Mouse (Mus musculus): ENCODE results near the gene BC030867. TPM values are rescaled to one million over a fixed set of nuclear protein-coding genes. Genes with fewer than 3 reads are reported as not detected.

Gene BC030867
- total and polyA plus RNA-seq, 3 experiments, result 20.0 to 51.7 (median 36.2) TPM

GRCm38 (mm10) chr11:102230006-102230741 is 18.5 kb upstream of the BC030867 start, which contains the start of gene Hdac5:
Gene Hdac5, minus strand, starts transcription at chr11:102230166.
- peaks cover 0 to 6% of the 10 kb centered on the region in 2 experiments; a peak in 1 of 4 replicates for H3K27me3 ChIP-seq (ENCODE audit: control insufficient read depth in 1 of 2, insufficient read depth in 2 of 2, low read length in 2 of 2)
- H3K9me3 ChIP-seq (replicated peaks; ENCODE audit: insufficient read depth, low read length), result no peaks in the 10 kb centered on the region
- peak within 1 kb of the TSS; percentile 74 for H3K27ac ChIP-seq (ENCODE audit: control insufficient read depth, low read depth, low read length)
- peak within 1 kb of the TSS; percentile 74 for H3K9ac ChIP-seq (ENCODE audit: control insufficient read depth, low read depth, low read length, poor library complexity, severe bottlenecking)
- TF ChIP-seq MEF2A (IDR thresholded peaks at IDR 0.05; ENCODE audit: extremely low read depth, insufficient replicate concordance, low read depth, low read length, poor library complexity, severe bottlenecking), result peak; percentile 100
- TF ChIP-seq MAZ (IDR thresholded peaks at IDR 0.05; ENCODE audit: low read depth, low read length), result peak; percentile 92
- TF ChIP-seq POLR2AphosphoS5 (IDR thresholded peaks at IDR 0.05; ENCODE audit: borderline replicate concordance, low read depth, low read length), result no peak
- TF ChIP-seq ZMIZ1 (IDR thresholded peaks at IDR 0.05; ENCODE audit: low read depth, low read length), result no peak; the same call in 1 of the 2 replicates
- peak; percentile 24; the same call in 1 of the 2 replicates for TF ChIP-seq POLR2AphosphoS2 (IDR thresholded peaks at IDR 0.05; ENCODE audit: low read length)
- peak; percentile 52; the same call in 1 of the 2 replicates for TF ChIP-seq GABPA (IDR thresholded peaks at IDR 0.05; ENCODE audit: low read depth, low read length)
- TF ChIP-seq EP300 (IDR thresholded peaks at IDR 0.05; ENCODE audit: low read depth in 1 of 2, low read length in 2 of 2), result peak in 1 of 2 experiments; percentile 63; a peak in 3 of 4 replicates
- TF ChIP-seq RCOR1 (IDR thresholded peaks at IDR 0.05; ENCODE audit: low read depth, low read length), result peak; percentile 35; the same call in 1 of the 2 replicates
- TF ChIP-seq MYC (IDR thresholded peaks at IDR 0.05; ENCODE audit: low read depth, low read length), result no peak; the same call in 1 of the 2 replicates
- TF ChIP-seq MXI1 (IDR thresholded peaks at IDR 0.05; ENCODE audit: low read depth, low read length), result peak; percentile 75
- TF ChIP-seq USF2 (IDR thresholded peaks at IDR 0.05; ENCODE audit: borderline replicate concordance in 1 of 2, insufficient read depth in 1 of 2, low read depth in 1 of 2, low read length in 2 of 2), result peak; percentile 82 to 96
- peak; percentile 22; the same call in 1 of the 2 replicates for TF ChIP-seq MAFK (IDR thresholded peaks at IDR 0.05; ENCODE audit: borderline replicate concordance, low read depth, low read length)
- TF ChIP-seq MAX (IDR thresholded peaks at IDR 0.05; ENCODE audit: low read length), result peak; percentile 94
- TF ChIP-seq ZC3H11A (IDR thresholded peaks at IDR 0.05; ENCODE audit: low read depth, low read length), result 0 out of 2 replicates have a peak, but pooled peaks have one; percentile 14
- TF ChIP-seq USF1 (IDR thresholded peaks at IDR 0.05; ENCODE audit: low read depth, low read length), result peak; percentile 99
- peak; percentile 26; the same call in 1 of the 2 replicates for TF ChIP-seq ELF1 (IDR thresholded peaks at IDR 0.05; ENCODE audit: low read depth, low read length)
- peak; percentile 81 for TF ChIP-seq HCFC1 (IDR thresholded peaks at IDR 0.05; ENCODE audit: low read depth, low read length)
- peak; percentile 95 for TF ChIP-seq ETS1 (IDR thresholded peaks at IDR 0.05; ENCODE audit: low read depth, low read length)
- TF ChIP-seq NELFE (IDR thresholded peaks at IDR 0.05; ENCODE audit: low read depth, low read length), result peak; percentile 39; the same call in 1 of the 2 replicates
- TF ChIP-seq ZNF384 (IDR thresholded peaks at IDR 0.05; ENCODE audit: low read depth, low read length), result no peak
- TF ChIP-seq RAD21 (IDR thresholded peaks at IDR 0.05; ENCODE audit: low read depth, low read length), result no peak
- 0 out of 2 replicates have a peak, but pooled peaks have one; percentile 49 for TF ChIP-seq CHD1 (IDR thresholded peaks at IDR 0.05; ENCODE audit: low read depth, low read length)
- TF ChIP-seq ZKSCAN1 (IDR thresholded peaks at IDR 0.05; ENCODE audit: low read depth, low read length), result no peak
- peak; percentile 97 for TF ChIP-seq SIN3A (IDR thresholded peaks at IDR 0.05; ENCODE audit: low read length)
- TF ChIP-seq TCF12 (IDR thresholded peaks at IDR 0.05; ENCODE audit: low read depth, low read length), result peak; percentile 64
- no peak for TF ChIP-seq UBTF (IDR thresholded peaks at IDR 0.05; ENCODE audit: borderline replicate concordance, insufficient read depth, low read depth, low read length)
- peak; percentile 55 to 61; a peak in 3 of 4 replicates for TF ChIP-seq POLR2A (IDR thresholded peaks at IDR 0.05; ENCODE audit: control insufficient read depth in 1 of 2, insufficient read depth in 1 of 2, low read depth in 1 of 2, low read length in 2 of 2, poor library complexity in 1 of 2)
- peak; percentile 95 for TF ChIP-seq BHLHE40 (IDR thresholded peaks at IDR 0.05; ENCODE audit: borderline replicate concordance, low read depth, low read length)
- peaks cover 0 to 5% of the 10 kb centered on the region in 2 experiments; a peak in 2 of 4 replicates for H3K36me3 ChIP-seq (ENCODE audit: control insufficient read depth in 1 of 2, insufficient read depth in 2 of 2, low read length in 2 of 2)
- H3K4me1 ChIP-seq (ENCODE audit: control insufficient read depth in 1 of 2, insufficient read depth in 2 of 2, low read length in 2 of 2), result peaks cover 16 to 26% of the 10 kb centered on the region in 2 experiments
- H3K79me2 ChIP-seq (ENCODE audit: control insufficient read depth, insufficient read depth, low read length, poor library complexity), result no peaks in the 10 kb centered on the region; the same call in 1 of the 2 replicates
- peak; percentile 99 for DNase-seq (ENCODE audit: low read depth, low spot score)
- peak within 1 kb of the TSS; percentile 63 to 92 for H3K4me3 ChIP-seq (ENCODE audit: control insufficient read depth in 1 of 2, insufficient read depth in 1 of 2, low read depth in 2 of 2, low read length in 2 of 2)
